Mouse (Mus musculus): ENCODE results near the gene Dnajb2.

DNA sequence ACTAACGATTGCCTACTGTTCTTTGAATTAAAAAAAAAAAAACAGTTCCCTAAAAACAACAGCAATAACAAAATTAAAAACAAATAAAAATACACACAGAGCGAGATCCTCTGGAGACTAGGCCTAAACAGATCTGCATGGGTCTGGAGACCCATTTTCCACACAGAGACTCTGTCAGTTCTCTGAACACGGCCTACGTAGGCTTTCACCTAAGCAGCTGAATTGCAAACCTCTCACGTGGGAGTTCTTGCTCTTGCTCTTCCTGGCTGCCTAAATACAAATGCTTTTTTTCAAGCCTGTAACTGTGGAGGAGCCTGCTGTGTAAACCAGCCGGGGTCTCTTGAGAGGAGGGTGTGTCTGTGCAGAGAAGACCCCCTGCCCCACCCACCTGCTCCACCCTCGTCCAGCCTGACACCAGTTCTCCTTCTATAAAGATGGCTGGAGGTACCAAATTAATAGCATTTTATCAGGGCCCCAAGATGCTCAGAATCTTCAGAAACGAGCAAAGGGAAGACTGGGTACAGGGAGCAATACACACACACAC, 53.8 kb downstream of the Dnajb2 start:
- no peak for TF ChIP-seq POLR2A (IDR thresholded peaks at IDR 0.05; ENCODE audit: low read depth, low read length)
- no peak for TF ChIP-seq CTCF (IDR thresholded peaks at IDR 0.05; ENCODE audit: extremely low read depth, insufficient read length, insufficient replicate concordance, low read depth, low read length)
